Mouse (Mus musculus): ENCODE results near the gene Xrcc2.

Xrcc2 gene

GRCm38 (mm10) chr5:25668306-25668705 is 37.3 kb downstream of the Xrcc2 start:
- DNase-seq (ENCODE audit: low spot score), result no peak

- no peak for DNase-seq (ENCODE audit: low spot score)
Measured at GRCm38 (mm10) chr5:25666684-25667083, 38.9 kb downstream of the Xrcc2 start.

- DNase-seq (ENCODE audit: low spot score), result no peak
Measured at GRCm38 (mm10) chr5:25666108-25666507, 39.5 kb downstream of the Xrcc2 start.

- DNase-seq (ENCODE audit: low spot score), result no peak
Measured at GRCm38 (mm10) chr5:25665516-25665915, 40.1 kb downstream of the Xrcc2 start.

GRCm38 (mm10) chr5:25663165-25663564 is 42.5 kb downstream of the Xrcc2 start:
- no peak for DNase-seq (ENCODE audit: low spot score)

GRCm38 (mm10) chr5:25654578-25654987 is 51.0 kb downstream of the Xrcc2 start:
- no peak for DNase-seq (ENCODE audit: low spot score)

- no peak for DNase-seq (ENCODE audit: low spot score)
Measured at GRCm38 (mm10) chr5:25653377-25653776, 52.2 kb downstream of the Xrcc2 start.

- DNase-seq (ENCODE audit: low spot score), result no peak
Measured at GRCm38 (mm10) chr5:25652435-25652834, 53.2 kb downstream of the Xrcc2 start.

- no peak for DNase-seq (ENCODE audit: low spot score)
Measured at GRCm38 (mm10) chr5:25645661-25646364, 59.8 kb downstream of the Xrcc2 start.

GRCm38 (mm10) chr5:25644509-25644908 is 61.1 kb downstream of the Xrcc2 start:
- no peak for DNase-seq (ENCODE audit: low spot score)

GRCm38 (mm10) chr5:25642741-25643140 is 62.9 kb downstream of the Xrcc2 start:
- DNase-seq (ENCODE audit: low spot score), result no peak

All from ovary, postnatal 10 days (tissue).